Mouse (Mus musculus) spleen, adult 2 months (tissue): ENCODE measurements at regions not wholly inside any gene's neighbourhood (a gene's known extent, or its start where the extent isn't known, plus 50 kb on each side); places are given as distances from the start of the nearest gene placed in this dataset.

Experiments
- CTCF ChIP-seq: fragments of 200-500 bp; IDR thresholded peaks from 2 replicates; pipeline ENCODE4 v1.5.1; 2011; ENCODE audit warnings: mild to moderate bottlenecking, inconsistent platforms; ENCODE audit not compliant: insufficient read depth, insufficient read length, insufficient replicate concordance; ENCODE audit errors: extremely low read depth
- POLR2A ChIP-seq: fragments of 200-500 bp; IDR thresholded peaks from 2 replicates; pipeline ENCODE4 v1.6.1; 2011; ENCODE audit warnings: low read depth, low read length, inconsistent platforms

DNA sequence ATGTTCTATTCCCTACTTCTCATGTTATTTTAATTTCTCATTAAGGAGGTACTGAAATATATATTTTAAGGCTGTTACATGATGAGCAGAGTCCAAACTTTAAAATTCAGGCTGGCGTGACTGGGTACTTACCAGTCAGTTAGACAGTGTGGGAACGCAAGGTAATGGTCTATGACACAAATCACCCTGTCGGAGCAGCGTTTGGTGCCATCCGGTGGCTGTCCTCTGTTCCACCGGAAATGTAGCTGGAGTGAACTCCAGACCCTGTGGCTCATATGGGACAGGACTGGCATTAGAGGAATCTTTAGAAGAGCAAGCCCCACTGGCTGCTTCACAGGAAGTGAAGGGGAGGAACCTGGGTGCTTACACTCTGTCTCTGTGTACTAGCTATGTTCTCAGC is 388.0 kb downstream of the Adam3 start:
- TF ChIP-seq CTCF: no peak
- TF ChIP-seq POLR2A: no peak
